Mouse (Mus musculus): Measurements from ENCODE around the gene Hmcn2. TPM values are rescaled to one million over a fixed set of nuclear protein-coding genes. Genes with fewer than 3 reads are reported as not detected.

The Hmcn2 gene
- polyA plus RNA-seq, 1 experiment from 2014 or later, result 0.20 TPM

DNA sequence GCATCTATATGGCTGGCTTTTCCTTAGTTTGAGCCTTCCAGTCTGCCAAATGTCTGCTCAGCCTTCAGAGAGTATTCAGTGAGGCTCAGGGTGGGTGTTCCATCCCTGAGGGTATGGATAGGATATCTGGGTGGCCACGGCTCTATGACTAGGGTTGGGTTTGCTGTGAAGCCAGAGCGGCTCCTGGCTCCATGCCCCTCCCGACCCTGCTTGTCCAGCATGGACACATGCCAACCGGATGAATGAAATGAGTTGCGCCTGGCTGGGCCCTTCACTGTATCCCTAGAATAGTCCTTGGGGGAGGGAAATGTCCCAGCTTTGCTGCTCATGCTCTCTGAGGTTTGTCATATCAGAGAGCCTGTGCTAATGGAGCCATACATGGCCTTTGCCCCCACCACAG is 117.3 kb downstream of the Hmcn2 start:
- WGBS (ENCODE audit: insufficient replicate concordance), result 78% methylated on average over 5 of the region's 5 CpGs
- Histone ChIP-seq H3K27me3 (ENCODE audit: insufficient read depth, low read length) (no peaks in the 10 kb centered on the region), H3K9me3 (ENCODE audit: low read length) (no peaks in the 10 kb centered on the region), H3K9ac (replicated peaks) (no peak overlapping the region), H3K4me3 (ENCODE audit: low read depth, low read length) (no peak overlapping the region), H3K4me2 (ENCODE audit: low read depth, low read length) (no peak overlapping the region), H3K4me1 (ENCODE audit: insufficient read depth) (0 out of 2 replicates have a peak, but pooled peaks cover 3% of the 10 kb centered on the region), H3K36me3 (replicated peaks; ENCODE audit: insufficient read depth, low read length) (no peaks in the 10 kb centered on the region), H3K27ac (ENCODE audit: low read depth) (no peak overlapping the region)
- no peak for DNase-seq
- ATAC-seq, result no peak
- TF ChIP-seq EP300 (IDR thresholded peaks at IDR 0.05; ENCODE audit: low read depth) (no peak), CTCF (IDR thresholded peaks at IDR 0.05; ENCODE audit: low read depth) (no peak)

DNA sequence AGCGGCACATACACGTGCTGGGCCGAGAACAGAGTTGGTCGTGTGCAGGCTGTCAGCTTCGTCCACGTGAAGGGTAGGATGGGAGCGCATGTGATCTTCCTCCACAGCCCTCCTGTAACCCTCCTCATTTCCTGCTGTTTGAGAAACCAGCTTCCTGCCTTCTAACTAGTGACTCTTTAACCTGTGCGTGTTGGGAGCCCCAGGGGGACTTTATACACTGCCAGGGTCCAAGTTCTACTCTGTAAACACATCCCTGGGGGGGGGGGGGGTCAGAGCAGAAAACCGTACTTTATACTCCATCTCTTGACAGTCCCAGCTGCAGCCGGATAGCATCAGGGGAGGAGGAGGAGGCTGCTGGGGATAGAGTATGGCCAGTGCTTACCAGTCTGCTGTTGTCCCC is 120.5 kb downstream of the Hmcn2 start:
- Histone ChIP-seq H3K27ac (ENCODE audit: low read depth) (no peak overlapping the region), H3K9me3 (ENCODE audit: low read length) (no peaks in the 10 kb centered on the region), H3K4me3 (ENCODE audit: low read depth, low read length) (no peak overlapping the region), H3K27me3 (ENCODE audit: insufficient read depth, low read length) (no peaks in the 10 kb centered on the region), H3K9ac (replicated peaks) (no peak overlapping the region), H3K4me2 (ENCODE audit: low read depth, low read length) (no peak overlapping the region), H3K36me3 (replicated peaks; ENCODE audit: insufficient read depth, low read length) (no peaks in the 10 kb centered on the region), H3K4me1 (ENCODE audit: insufficient read depth) (0 out of 2 replicates have a peak, but pooled peaks cover 3% of the 10 kb centered on the region)
- ATAC-seq (0 out of 2 replicates have a peak, but pooled peaks have one; percentile 15), DNase-seq (no peak)
- WGBS (ENCODE audit: insufficient replicate concordance), result 36% methylated on average over 10 of the region's 10 CpGs
- TF ChIP-seq CTCF (IDR thresholded peaks at IDR 0.05; ENCODE audit: low read depth), result no peak
- no peak for TF ChIP-seq EP300 (IDR thresholded peaks at IDR 0.05; ENCODE audit: low read depth)

DNA sequence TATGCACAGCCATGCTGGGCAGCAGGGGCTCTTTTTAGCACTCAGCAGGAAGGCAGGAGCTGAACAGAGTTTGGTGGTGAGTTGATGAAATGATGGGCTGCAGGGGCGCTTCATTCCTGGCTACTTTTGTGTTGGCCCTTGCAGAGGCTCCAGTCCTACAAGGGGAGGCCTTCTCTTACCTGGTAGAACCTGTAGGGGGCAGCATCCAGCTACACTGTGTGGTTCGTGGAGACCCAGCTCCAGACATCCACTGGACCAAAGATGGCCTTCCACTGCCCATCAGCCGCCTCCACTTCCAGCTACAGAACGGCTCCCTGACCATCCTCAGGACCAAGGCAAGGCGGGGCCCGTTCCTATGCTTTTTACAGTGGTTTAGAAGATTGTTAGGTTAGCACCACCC is 121.4 kb downstream of the Hmcn2 start:
- Histone ChIP-seq H3K9me3 (ENCODE audit: low read length) (no peaks in the 10 kb centered on the region), H3K27ac (ENCODE audit: low read depth) (no peak overlapping the region), H3K36me3 (replicated peaks; ENCODE audit: insufficient read depth, low read length) (no peaks in the 10 kb centered on the region), H3K4me1 (ENCODE audit: insufficient read depth) (0 out of 2 replicates have a peak, but pooled peaks cover 3% of the 10 kb centered on the region), H3K27me3 (ENCODE audit: insufficient read depth, low read length) (no peaks in the 10 kb centered on the region), H3K9ac (replicated peaks) (no peak overlapping the region), H3K4me2 (ENCODE audit: low read depth, low read length) (no peak overlapping the region), H3K4me3 (ENCODE audit: low read depth, low read length) (no peak overlapping the region)
- peak; percentile 63; the same call in 1 of the 2 replicates for ATAC-seq
- no peak for TF ChIP-seq EP300 (IDR thresholded peaks at IDR 0.05; ENCODE audit: low read depth)
- peak; percentile 78 for TF ChIP-seq CTCF (IDR thresholded peaks at IDR 0.05; ENCODE audit: low read depth)
- peak; percentile 72 for DNase-seq
- 39% methylated on average over 6 of the region's 6 CpGs for WGBS (ENCODE audit: insufficient replicate concordance)

DNA sequence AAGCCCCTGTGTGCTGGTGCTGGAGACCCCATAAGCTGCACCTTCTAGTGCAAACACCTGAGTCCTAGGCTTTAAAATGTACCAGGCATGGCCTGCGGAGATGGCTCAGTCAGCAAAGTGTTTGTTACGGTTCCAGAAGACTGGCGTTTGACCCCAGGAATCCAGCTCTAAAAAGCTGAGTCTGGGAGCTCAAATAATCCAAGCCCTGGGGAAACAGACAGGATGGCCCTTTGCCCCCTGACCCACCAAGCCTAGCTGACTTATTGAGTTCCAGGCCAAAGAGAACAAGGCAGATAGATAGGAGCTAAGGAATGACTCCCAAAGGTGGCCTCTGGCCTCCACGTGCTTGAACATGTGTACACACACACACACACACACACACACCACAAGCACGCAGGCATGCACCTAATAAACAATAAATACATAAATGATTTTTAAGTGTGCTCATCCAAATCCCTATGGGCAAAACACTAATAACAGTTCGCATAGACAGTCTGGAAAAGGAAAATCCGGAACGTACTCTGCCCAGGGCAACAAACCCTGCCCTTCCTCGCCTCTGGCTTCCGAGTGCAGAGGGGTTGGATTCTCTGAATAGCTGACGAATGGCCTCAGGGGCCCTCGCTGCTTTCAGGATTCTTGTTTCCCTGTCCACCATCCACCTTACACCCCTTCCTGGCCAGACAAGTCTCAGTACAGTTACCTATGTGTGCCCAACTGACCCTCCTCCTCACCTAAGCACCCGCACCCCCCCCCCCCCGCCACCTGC is 123.4 kb downstream of the Hmcn2 start:
- no peaks in the 10 kb centered on the region for H3K36me3 ChIP-seq (replicated peaks; ENCODE audit: insufficient read depth, low read length)
- H3K27me3 ChIP-seq (ENCODE audit: insufficient read depth, low read length), result no peaks in the 10 kb centered on the region
- no peaks in the 10 kb centered on the region for H3K9me3 ChIP-seq (ENCODE audit: low read length)
- H3K4me3 ChIP-seq (ENCODE audit: low read depth, low read length), result no peak overlapping the region
- H3K9ac ChIP-seq (replicated peaks), result no peak overlapping the region
- ATAC-seq (peak; percentile 37; the same call in 1 of the 2 replicates), DNase-seq (no peak)
- no peak overlapping the region for H3K27ac ChIP-seq (ENCODE audit: low read depth)
- 0 out of 2 replicates have a peak, but pooled peaks cover 3% of the 10 kb centered on the region for H3K4me1 ChIP-seq (ENCODE audit: insufficient read depth)
- no peak for TF ChIP-seq CTCF (IDR thresholded peaks at IDR 0.05; ENCODE audit: low read depth)
- no peak for TF ChIP-seq EP300 (IDR thresholded peaks at IDR 0.05; ENCODE audit: low read depth)
- 65% methylated on average over 14 of the region's 14 CpGs for WGBS (ENCODE audit: insufficient replicate concordance)
- no peak overlapping the region for H3K4me2 ChIP-seq (ENCODE audit: low read depth, low read length)

DNA sequence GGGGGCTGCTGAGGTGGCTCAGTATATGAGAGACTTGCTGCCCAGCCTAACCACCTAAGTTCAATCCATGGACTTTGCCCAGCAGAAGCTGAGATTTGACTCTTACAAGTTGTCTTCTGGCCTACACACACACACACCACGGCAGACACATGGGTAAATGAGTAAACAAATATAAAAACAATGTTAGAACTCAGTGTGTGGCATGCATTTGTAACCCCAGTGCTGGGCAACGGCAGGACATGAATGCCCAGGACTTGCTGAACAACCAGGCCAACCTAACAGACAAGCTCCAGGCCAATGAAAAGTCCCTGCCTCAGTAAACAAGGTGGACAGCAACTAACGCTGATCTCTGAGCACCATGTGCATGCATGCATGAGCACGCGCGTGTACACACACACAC is 125.4 kb downstream of the Hmcn2 start:
- H3K27me3 ChIP-seq (ENCODE audit: insufficient read depth, low read length), result no peaks in the 10 kb centered on the region
- H3K9me3 ChIP-seq (ENCODE audit: low read length), result no peaks in the 10 kb centered on the region
- H3K4me2 ChIP-seq (ENCODE audit: low read depth, low read length), result no peak overlapping the region
- no peak overlapping the region for H3K9ac ChIP-seq (replicated peaks)
- H3K4me1 ChIP-seq (ENCODE audit: insufficient read depth), result 0 out of 2 replicates have a peak, but pooled peaks cover 3% of the 10 kb centered on the region
- H3K36me3 ChIP-seq (replicated peaks; ENCODE audit: insufficient read depth, low read length), result no peaks in the 10 kb centered on the region
- no peak overlapping the region for H3K4me3 ChIP-seq (ENCODE audit: low read depth, low read length)
- DNase-seq, result no peak
- TF ChIP-seq CTCF (IDR thresholded peaks at IDR 0.05; ENCODE audit: low read depth), result no peak
- TF ChIP-seq EP300 (IDR thresholded peaks at IDR 0.05; ENCODE audit: low read depth), result no peak
- ATAC-seq, result no peak
- whole genome bisulfite sequencing (ENCODE audit: insufficient replicate concordance), result 76% methylated on average over 6 of the region's 6 CpGs
- no peak overlapping the region for H3K27ac ChIP-seq (ENCODE audit: low read depth)

DNA sequence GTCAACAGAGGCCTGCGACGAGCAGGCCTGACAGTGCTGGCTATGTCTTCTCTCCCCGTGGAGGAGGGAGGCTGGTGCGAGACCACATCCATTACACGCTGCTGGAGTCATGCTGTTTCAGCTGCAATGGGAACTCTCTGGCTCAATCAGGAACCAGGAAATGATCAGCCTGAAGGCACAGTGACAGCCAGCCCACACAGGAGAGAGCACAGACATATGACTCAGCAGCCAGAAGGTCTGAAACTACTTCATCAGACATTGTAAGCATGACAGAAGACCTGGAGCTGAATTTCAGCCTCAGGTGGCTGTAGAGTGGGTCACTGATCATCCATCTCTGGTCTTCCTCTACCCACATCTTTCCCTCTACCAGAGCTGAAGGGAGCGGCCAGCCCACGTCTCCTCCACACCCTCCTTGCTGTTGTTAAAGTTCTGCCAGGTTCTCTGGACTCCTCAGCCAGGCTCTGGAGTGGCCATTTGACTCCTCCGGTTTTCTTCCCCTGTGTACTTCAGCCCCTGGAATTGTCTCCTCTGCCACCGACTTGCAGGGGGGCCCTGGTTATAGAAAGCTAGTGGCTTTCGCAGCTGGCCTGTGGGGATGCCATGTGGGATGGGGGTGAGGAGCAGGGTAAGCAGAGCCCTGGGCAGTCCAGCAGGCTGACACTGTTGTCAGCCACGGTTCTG is 128.4 kb downstream of the Hmcn2 start:
- H3K27me3 ChIP-seq (ENCODE audit: insufficient read depth, low read length), result no peaks in the 10 kb centered on the region
- no peak overlapping the region for H3K4me3 ChIP-seq (ENCODE audit: low read depth, low read length)
- no peaks in the 10 kb centered on the region for H3K9me3 ChIP-seq (ENCODE audit: low read length)
- no peak overlapping the region for H3K9ac ChIP-seq (replicated peaks)
- no peak for TF ChIP-seq EP300 (IDR thresholded peaks at IDR 0.05; ENCODE audit: low read depth)
- TF ChIP-seq CTCF (IDR thresholded peaks at IDR 0.05; ENCODE audit: low read depth), result no peak
- WGBS (ENCODE audit: insufficient replicate concordance), result 52% methylated on average over 11 of the region's 11 CpGs
- DNase-seq (no peak), ATAC-seq (no peak; the same call in 1 of the 2 replicates)
- H3K4me2 ChIP-seq (ENCODE audit: low read depth, low read length), result no peak overlapping the region
- H3K4me1 ChIP-seq (ENCODE audit: insufficient read depth), result no peaks in the 10 kb centered on the region
- H3K27ac ChIP-seq (ENCODE audit: low read depth), result no peak overlapping the region
- H3K36me3 ChIP-seq (replicated peaks; ENCODE audit: insufficient read depth, low read length), result no peaks in the 10 kb centered on the region

All from liver, postnatal 0 days (tissue).